Mouse (Mus musculus): Measurements from ENCODE around the gene Cog1. TPM values are rescaled to one million over a fixed set of nuclear protein-coding genes. Genes with fewer than 3 reads are reported as not detected.

Gene Cog1
- 29.8 and 33.2 TPM in 2 replicates for total RNA-seq (2015; ENCODE audit: low replicate concordance)
- 30.3 and 38.8 TPM in 2 replicates for total RNA-seq (2017; ENCODE audit: low replicate concordance)

DNA sequence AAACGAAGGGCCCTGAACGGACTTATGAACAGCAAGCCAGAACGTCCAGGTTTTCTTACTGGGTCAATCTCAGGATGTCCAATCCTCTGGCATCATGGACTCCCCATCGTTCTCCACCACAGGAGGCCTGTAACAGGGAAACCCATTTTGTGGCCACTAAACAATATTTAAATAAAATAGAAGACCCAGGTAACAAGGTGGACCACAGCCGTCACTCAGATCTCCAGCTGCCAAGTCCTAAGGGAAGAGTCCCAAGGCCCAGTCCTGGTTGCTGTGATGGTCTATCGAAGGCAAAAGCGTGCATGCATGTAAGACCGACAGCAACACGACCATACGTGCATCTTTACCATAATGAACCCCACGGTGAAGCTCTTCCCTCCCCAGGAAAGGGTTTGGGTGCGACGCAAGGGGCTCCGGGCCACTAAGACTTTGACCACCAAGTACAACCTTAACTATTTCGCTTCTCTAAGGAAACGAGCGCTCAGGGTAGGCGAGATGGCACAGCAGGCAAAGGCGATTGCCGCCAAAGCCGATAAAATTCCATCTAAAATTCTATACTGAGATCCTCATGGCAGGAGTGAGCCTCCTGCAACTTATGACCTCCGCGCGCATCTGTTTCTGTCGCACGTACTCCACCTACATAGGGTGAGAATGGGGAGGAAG is at the start of gene Cog1:
Gene Cog1 (plus strand): TSS at position 480 of the 663 bp plus-strand sequence.
- ATAC-seq (replicated peaks; ENCODE audit: low FRiP score, poor library complexity, severe bottlenecking): no peak

DNA sequence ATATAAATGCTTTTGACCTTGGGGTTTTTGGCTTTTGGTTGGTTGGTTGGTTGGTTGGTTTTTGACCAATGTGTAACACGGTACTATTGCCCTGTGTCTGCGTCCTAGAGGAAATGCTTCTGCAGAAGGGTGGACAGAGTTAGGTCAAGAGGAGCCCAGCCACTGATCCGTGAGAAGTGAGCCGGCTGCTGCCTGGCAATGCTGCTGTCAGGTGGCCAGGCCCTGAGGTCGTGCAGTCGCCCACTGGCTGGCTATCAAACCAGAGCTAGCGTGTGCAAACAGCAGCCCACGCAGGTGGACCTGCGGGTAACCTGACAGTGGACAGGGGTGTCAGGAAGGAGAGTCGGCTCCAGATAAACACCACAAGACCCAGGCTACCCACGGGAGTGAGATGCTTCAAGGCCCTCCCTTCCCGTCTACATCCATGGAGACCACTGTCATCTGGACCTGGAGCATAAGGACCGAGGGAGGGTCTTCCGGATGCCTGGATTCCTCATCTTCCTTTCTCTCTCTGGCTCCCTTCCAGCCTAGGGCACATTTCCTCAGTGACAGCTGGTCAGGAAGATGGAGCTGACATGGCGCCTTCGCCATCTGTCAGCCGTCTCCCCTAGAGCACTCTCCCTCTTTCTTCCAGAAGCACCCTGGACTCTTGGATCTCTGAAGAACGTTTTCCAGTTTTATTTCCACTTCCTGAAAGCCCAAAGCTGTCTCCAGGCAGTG is 48.3 kb upstream of the Cog1 start:
- no peak for ATAC-seq (replicated peaks; ENCODE audit: low FRiP score, poor library complexity, severe bottlenecking)

DNA sequence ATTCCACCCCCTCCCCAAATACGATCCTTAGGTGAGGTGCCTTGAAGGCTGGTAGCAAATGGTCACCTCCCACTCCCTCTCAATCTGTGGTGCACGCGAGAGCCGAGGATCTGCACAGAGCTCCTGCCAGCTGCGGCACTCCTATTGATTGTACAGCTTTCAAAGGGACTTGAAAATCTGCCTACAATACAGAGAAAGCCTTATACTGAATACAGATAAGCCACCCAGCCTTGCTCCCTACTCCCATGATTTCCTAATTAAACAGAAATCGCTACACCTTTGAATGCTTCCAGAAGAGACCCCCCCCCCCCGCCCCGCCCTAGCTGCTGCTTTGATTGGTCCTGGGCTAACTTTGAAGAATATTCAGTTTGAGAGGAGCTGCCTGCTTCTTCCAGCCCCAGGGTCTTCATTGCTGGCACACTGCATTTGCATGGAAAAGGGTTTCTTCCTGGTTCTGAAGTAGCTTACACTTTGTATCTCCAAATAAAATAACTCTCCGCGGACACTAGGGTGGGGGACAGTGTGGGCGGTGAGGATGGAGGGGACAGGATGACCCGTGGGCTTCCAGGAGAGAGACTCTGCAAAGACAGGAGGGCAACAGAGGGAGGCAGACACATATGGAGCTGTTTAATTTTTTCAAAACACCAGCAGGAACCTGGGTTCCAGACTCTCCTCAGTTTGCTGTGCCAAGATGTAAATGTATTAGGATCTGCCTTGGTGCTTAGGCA is 47.2 kb upstream of the Cog1 start:
- no peak for ATAC-seq (replicated peaks; ENCODE audit: low FRiP score, poor library complexity, severe bottlenecking)

DNA sequence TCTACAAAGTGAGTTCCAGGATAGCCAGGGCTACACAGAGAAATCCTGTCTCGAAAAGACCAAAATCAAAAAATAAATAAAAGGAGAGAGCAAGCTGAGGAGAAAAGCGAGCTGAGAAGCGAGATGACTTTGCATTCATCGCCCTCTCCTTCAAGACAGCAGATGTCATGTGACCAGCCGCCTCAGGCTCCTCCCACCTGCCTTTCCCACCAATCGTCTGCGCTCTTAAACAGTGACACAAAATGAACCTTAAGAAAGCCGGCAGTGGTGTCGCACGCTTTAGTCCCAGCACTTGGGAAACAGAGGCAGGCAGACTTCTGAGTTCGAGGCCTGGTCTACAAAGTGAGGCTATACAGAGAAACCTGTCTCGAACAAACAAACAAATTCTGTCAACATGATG is 41.4 kb upstream of the Cog1 start:
- no peak for ATAC-seq (replicated peaks; ENCODE audit: low FRiP score, poor library complexity, severe bottlenecking)

DNA sequence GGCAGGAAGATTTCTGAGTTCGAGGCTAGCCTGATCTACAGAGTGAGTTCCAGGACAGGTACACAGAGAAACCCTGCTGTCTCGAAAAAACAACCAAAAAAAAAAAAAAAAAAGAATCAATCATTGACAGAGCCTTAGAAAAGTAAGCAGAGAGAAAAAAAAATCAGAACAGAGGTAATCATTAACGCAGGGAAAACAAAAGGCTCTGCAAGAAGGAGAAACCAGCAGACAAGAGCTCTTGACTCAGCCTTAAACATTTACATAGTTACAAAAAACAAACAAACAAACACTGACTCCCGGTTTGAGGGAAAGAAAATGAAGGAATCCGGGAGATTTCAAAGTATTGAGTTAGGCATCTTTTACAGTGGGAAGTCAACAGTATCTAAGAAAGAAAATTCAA is 39.4 kb upstream of the Cog1 start:
- ATAC-seq (replicated peaks; ENCODE audit: low FRiP score, poor library complexity, severe bottlenecking): no peak

DNA sequence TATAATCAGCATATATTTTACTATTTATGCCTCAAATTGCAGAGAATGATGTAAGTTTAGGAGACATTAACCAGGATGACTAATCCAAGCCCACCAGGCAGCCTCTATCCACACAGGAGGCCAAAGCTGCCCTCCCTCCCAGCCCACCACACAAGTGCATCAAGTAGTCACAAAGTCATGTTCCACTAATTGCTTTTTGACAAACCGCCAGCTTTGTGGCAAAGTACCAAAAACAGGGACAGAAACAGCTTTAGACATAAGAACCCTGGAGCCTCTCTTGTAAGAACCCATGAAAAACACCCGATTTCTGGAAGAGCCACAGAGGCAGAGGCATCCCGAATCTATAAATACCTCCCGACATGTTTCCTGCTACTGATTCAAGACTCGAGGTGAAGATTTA is 38.7 kb upstream of the Cog1 start:
- ATAC-seq (replicated peaks; ENCODE audit: low FRiP score, poor library complexity, severe bottlenecking): no peak

DNA sequence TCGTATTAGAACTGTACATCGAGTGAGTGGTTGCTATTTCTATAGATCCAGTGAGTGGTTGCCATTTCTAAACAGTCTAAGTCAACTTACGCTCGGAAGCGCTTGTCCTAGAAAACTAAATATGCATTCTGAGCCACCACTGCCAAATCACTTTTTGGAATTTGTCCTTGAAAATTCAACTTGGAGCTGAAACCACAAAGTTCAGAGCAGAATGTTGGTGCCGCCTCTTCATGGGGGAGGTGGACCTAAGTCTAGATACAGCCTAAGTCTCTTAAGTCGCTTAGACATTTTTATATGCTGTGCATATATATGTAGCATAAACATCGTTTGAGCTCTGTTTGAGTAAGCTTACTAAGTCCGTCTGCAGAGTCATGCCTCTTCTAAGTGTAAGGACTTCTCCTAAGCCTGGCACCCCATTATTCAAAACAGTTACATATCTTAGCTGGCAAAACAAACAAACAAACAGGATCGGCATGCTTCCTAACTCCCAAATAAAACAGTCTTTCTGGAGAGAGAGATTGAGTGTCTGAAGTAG is 37.8 kb upstream of the Cog1 start:
- ATAC-seq (replicated peaks; ENCODE audit: low FRiP score, poor library complexity, severe bottlenecking): no peak

DNA sequence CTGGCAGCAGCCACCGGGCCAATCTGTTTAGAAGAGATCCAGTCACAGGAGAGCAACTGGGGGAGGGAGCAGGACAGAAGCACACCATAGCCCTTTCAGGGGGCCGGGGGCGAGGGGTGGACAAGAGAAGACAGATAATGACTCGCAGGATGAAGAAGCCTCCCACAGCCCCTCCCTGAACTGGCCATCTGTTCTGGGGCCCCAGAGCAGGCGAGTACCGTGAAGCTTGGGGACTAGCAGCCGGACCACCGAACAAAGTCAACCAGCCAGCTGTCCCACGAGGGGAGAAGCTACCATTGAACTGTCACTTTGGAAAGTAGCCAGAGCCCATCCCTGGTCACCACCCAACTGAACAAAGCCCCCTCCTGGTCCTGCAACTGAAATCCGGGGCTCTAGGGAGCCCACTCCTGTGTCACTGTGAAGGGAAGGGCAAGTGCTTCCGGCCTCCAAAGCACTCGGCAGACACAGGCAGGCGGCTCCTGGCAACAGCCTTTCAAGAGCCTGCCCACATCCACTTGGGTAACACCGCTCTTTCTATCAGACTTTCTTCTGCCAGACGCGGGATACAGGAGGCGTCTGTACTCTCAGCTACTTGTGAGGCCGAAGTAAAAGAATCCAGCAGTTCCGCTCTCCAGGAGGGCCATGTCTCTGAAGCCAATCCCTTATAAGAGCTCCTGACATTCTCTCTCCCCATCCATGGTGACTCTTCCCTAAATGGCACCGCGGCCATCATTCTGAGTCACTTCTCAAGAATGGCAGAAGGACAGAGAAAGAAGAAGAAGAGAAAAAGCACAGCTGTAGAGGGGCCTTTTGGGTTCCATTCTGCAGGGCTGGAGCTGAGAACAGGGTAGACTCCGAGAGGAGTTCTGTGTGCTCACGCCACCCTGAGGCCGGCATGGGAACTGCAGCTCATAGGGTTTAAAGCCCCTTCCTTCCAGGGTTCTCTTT is 37.0 kb upstream of the Cog1 start:
- ATAC-seq (replicated peaks; ENCODE audit: low FRiP score, poor library complexity, severe bottlenecking): no peak

DNA sequence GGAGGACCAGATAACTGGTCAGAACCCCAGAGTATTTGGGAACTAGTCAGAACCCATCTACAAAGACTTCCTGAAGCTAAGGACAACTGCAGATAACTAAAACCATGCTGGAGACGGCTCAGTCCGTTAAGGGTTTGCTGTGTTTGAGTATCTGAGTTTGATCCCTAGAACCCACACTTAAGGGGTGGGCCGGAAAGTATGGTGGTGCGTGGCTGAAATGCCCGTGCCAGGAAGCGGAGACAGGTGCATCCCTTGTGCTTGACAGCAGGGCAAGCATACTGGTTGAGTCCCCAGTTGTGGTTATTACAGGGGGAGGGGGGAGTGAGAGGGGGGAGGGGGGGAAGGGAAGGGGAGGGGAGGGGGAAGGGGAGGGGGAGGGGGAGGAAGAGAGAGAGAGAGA is 34.5 kb upstream of the Cog1 start:
- ATAC-seq (replicated peaks; ENCODE audit: low FRiP score, poor library complexity, severe bottlenecking): no peak

DNA sequence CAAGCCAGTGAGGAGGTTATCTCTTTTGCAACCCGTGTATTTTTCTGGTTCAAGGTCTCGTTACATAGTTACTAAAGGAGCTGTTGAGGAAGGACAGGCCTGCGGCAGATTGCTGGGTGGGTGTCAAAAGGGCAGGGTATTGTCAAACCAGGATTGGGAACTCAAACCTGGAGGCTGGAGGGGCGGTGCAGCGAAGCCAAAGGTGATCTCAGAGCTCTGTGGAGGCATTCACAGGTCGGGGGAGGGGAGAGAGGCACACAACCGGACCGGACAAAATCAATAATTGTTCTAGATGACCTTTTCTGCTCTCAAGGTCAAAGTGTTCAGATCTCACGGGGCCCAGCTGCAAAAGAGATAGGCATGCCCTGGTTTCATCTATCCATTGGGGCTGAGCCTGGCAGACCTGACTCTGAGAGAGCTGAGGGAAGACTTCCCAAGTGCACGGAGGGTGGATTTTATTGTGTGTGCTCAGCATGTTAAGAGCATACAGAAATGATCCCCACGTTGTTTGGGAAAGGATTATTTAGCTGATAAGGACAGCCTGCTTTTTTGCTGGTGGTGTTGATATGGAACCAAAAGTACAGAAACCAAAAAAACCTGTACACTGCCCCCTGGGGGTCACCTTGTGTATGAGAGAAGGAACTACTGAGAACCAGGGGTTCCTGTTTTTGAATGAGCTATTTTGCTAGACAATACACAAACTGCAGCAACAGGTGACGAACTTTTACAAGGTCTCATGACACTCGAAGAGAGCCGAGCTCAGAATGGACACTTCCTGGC is 31.6 kb upstream of the Cog1 start:
- ATAC-seq (replicated peaks; ENCODE audit: low FRiP score, poor library complexity, severe bottlenecking): no peak

DNA sequence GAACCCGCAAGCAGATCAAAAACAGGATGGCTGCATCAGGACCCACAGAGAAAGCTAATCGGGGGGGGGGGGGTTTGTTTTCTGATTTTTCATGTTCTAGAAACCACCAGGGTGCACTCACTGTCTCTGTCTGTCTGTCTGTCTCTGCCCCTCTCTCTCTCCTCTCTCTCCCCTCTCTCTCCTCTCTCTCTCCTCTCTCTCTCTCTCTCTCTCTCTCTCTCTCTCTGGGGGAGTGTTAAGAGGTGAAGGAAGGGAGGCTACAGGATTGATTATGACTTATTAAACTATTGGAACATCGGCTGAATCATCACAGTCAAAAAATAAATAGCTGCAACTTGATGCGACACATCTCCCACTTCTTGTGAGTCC is 30.7 kb upstream of the Cog1 start:
- ATAC-seq (replicated peaks; ENCODE audit: low FRiP score, poor library complexity, severe bottlenecking): no peak

DNA sequence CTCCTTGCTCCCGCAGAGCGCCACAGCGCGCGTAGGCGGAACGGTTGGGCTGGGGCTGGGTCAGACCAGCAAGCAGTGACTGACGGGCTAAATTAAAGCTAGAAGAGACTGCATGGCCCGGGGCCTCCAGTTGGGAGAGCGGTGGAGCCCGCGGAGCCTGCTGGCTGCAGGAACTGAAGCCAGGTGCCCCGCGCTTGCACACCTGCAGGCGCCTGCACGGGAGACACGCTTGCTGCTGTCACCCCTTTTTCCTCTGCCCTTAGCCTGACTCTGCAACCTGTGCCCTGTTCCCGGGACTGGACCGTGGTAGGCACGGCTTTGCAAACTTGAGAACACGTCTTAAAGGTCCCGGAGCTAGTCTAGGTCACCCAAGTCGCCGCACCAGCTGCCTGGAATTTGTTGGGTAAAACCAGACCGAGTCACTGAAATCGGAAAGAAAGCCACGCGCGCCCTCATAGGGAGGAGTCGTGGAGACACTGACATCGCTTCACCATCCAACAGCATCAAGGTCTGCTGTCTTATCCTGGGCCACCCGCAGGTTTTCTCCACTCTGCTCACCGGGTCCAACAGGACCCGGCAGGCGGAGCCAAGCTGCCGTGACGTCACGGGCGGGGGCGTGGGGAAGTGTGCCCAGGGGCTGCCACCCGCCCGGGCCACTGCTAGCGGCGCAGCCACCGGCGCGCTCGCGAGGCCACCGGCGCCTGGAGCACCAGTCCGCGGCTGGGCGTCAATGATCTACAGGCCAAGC is 30.1 kb upstream of the Cog1 start, which contains the start of gene Sstr2:
Gene Sstr2 (plus strand): TSS at position 671 of the 748 bp plus-strand sequence.
- no peak for ATAC-seq (replicated peaks; ENCODE audit: low FRiP score, poor library complexity, severe bottlenecking)

DNA sequence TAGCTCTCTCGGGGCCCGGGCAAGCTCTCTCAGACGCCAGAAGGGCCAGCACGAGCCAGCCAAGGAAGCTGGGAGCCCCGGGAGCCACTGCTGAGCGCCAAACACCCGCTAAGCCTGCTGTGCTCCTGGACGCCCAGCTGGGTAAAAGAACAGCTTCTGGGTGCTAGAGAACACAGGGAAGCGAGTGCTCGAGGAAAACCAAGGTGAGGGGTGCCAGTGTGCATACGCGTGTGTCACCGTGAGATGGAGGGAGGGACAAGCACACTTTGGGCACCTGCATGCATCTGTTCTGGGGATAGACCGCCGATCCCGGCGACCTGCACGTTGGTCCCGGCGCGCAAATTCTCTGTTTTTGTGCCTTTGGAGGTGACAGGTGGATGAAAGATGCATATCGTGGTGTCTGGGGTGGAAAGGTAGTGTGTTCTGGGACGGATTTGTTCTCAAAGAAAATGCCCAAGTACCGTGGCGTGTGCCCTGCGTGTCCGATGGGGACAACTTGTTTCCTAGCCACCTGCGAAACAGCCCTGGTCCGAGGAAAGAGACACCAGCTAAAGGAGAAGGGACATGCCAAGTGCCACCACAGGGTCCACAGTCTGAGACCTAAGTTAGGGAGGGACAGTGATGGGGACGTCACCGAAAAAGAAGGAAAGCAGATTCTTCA is 29.4 kb upstream of the Cog1 start:
- ATAC-seq (replicated peaks; ENCODE audit: low FRiP score, poor library complexity, severe bottlenecking): no peak

DNA sequence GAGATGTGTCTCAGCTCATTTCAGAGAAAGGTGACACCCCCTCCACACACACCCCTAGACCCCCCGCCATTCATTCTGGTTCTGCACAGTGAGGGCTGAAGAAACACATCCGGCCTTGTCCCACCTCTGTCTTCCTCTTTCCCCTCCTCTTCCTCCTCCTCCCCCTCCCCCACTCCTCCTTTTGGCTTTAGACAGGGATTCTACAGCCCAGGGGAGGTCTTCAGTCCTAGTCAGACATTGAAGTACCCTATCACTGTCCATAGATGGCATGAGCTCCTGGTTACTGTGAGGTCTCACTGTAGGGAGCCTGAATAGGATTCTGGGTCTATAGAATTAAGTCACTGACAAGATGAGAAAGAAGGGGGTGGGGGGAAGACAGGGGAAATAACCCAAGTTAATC is 28.0 kb upstream of the Cog1 start:
- ATAC-seq (replicated peaks; ENCODE audit: low FRiP score, poor library complexity, severe bottlenecking): no peak

DNA sequence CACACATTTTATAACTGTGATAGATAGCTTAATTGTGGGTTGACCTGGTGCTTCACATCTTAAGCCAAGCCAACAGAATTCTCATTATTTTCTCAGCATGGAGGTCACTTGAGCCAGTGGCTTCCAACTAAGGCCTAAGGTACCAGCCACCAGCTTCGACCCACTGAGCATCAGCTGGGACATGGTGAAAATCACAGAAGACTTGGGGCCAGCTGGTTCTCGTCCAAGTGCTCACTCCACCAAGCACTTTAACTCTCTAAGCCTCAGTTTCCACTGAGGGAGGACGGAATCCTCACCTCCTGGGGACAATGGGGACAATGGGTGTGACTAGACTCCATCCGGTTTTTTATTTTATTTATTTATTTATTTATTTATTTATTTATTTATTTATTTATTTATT is 26.9 kb upstream of the Cog1 start:
- no peak for ATAC-seq (replicated peaks; ENCODE audit: low FRiP score, poor library complexity, severe bottlenecking)

DNA sequence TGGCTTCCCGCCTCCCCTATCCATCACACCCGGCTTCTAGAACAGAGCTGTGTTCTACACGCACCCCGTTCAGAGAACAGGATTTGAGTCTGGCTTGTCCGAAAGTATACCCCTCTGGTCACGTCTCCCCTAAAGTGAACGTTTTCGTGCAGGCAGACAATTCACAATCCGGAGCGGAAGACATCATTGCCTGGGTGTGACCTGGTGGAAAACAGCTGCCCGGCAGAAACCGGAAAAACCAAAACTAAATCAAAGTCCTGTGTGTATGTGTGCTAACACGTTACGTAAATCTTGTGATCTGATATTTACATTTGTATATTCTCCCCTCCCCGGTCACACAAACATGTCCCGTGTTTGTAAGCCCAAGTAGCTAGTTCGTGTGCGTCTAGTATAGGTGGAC is 23.5 kb upstream of the Cog1 start:
- no peak for ATAC-seq (replicated peaks; ENCODE audit: low FRiP score, poor library complexity, severe bottlenecking)

DNA sequence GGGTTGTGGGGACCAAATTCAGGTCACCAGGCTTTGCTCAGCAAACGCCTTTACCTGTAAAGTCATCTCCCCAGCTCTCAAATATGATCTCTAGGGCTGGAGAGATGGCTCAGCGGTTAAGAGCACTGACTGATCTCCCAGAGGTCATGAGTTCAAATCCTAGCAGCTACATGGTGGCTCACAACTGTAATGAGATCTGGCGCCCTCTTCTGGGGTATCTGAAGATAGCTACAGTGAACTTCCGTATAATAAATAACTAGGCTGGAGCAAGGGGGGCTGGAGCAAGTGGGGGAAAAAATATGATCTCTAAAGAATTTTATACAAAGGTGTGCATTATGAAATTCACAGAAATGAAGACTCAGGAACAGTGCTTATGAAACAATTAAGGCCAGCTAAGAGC is 21.2 kb upstream of the Cog1 start:
- ATAC-seq (replicated peaks; ENCODE audit: low FRiP score, poor library complexity, severe bottlenecking): no peak

DNA sequence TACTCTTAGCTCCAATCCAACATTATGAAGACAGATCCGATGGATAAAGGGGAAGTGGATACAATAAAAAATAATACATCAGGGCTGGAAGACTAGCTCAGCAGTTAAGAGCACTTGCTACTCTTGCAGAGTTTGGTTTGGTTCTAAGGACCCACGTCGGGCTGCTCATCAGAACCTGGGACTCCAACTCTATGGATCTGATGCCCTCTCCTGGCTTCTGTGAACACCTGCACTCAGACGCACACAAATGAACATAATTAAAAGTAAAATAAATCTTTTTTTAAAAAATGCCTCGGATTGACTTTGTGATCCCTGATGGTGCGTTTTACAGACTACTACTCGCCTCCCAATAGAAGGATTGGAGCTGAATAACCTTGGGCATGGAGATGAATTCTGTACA is 18.3 kb upstream of the Cog1 start:
- no peak for ATAC-seq (replicated peaks; ENCODE audit: low FRiP score, poor library complexity, severe bottlenecking)
